Mouse (Mus musculus): ENCODE measurements at regions not wholly inside any gene's neighbourhood (a gene's known extent, or its start where the extent isn't known, plus 50 kb on each side); places are given as distances from the start of the nearest gene placed in this dataset.

- TF ChIP-seq CTCF (conservative IDR thresholded peaks at IDR 0.05; ENCODE audit: low read length) (no peak), NANOG (IDR thresholded peaks at IDR 0.05; ENCODE audit: borderline replicate concordance, low read length) (no peak), POU5F1 (IDR thresholded peaks at IDR 0.05; ENCODE audit: borderline replicate concordance, low read length) (no peak)
These were observed 321.1 kb upstream of the Tbx3 start for GRCm38 (mm10) chr5:119349395-119349794.
